Mouse (Mus musculus): ENCODE measurements around the gene Aaed1. TPM values are rescaled to one million over a fixed set of nuclear protein-coding genes. Genes with fewer than 3 reads are reported as not detected.

Gene Aaed1
- polyA plus RNA-seq, 1 experiment from 2014 or later: 29.9 TPM

GRCm38 (mm10) chr13:64252147-64252546, 60.4 kb downstream of the Aaed1 start:
- TF ChIP-seq CTCF (IDR thresholded peaks at IDR 0.05; ENCODE audit: low read depth): no peak
- H3K4me1 ChIP-seq (replicated peaks; ENCODE audit: control insufficient read depth, insufficient read depth, low read length): 0 out of 2 replicates have a peak, but pooled peaks cover 2% of the 10 kb centered on the region
- ATAC-seq: no peak
- no peak overlapping the region for H3K4me3 ChIP-seq (ENCODE audit: low read depth, low read length)
- WGBS: 43% methylated on average over 5 of the region's 5 CpGs
- no peak overlapping the region for H3K4me2 ChIP-seq (replicated peaks; ENCODE audit: low read depth)
- H3K27ac ChIP-seq (ENCODE audit: low read depth, low read length): no peak overlapping the region
- H3K36me3 ChIP-seq (ENCODE audit: control insufficient read depth, insufficient read depth): no peaks in the 10 kb centered on the region
- H3K9ac ChIP-seq (ENCODE audit: low read depth, low read length): no peak overlapping the region
- H3K27me3 ChIP-seq (replicated peaks; ENCODE audit: control insufficient read depth, insufficient read depth, low read length): no peaks in the 10 kb centered on the region
- no peaks in the 10 kb centered on the region for H3K9me3 ChIP-seq (ENCODE audit: control insufficient read depth)

GRCm38 (mm10) chr13:64250363-64250762, 62.1 kb downstream of the Aaed1 start:
- H3K9ac ChIP-seq (ENCODE audit: low read depth, low read length): no peak overlapping the region
- H3K36me3 ChIP-seq (ENCODE audit: control insufficient read depth, insufficient read depth): no peaks in the 10 kb centered on the region
- H3K4me3 ChIP-seq (ENCODE audit: low read depth, low read length): no peak overlapping the region
- ATAC-seq: no peak
- H3K9me3 ChIP-seq (ENCODE audit: control insufficient read depth): no peaks in the 10 kb centered on the region
- no peaks in the 10 kb centered on the region for H3K27me3 ChIP-seq (replicated peaks; ENCODE audit: control insufficient read depth, insufficient read depth, low read length)
- 17% methylated on average over 1 of the region's 1 CpGs for WGBS
- 0 out of 2 replicates have a peak, but pooled peaks cover 2% of the 10 kb centered on the region for H3K4me1 ChIP-seq (replicated peaks; ENCODE audit: control insufficient read depth, insufficient read depth, low read length)
- no peak overlapping the region for H3K4me2 ChIP-seq (replicated peaks; ENCODE audit: low read depth)
- peak; percentile 74 for TF ChIP-seq CTCF (IDR thresholded peaks at IDR 0.05; ENCODE audit: low read depth)
- no peak overlapping the region for H3K27ac ChIP-seq (ENCODE audit: low read depth, low read length)

GRCm38 (mm10) chr13:64248775-64249524, 63.6 kb downstream of the Aaed1 start:
- H3K9me3 ChIP-seq (ENCODE audit: control insufficient read depth): no peaks in the 10 kb centered on the region
- H3K27ac ChIP-seq (ENCODE audit: low read depth, low read length): peak overlapping the region; percentile 90
- peak overlapping the region; percentile 49 for H3K9ac ChIP-seq (ENCODE audit: low read depth, low read length)
- no peaks in the 10 kb centered on the region for H3K27me3 ChIP-seq (replicated peaks; ENCODE audit: control insufficient read depth, insufficient read depth, low read length)
- ATAC-seq: peak; percentile 88
- no peaks in the 10 kb centered on the region for H3K36me3 ChIP-seq (ENCODE audit: control insufficient read depth, insufficient read depth)
- peak overlapping the region; percentile 89 for H3K4me2 ChIP-seq (replicated peaks; ENCODE audit: low read depth)
- H3K4me1 ChIP-seq (replicated peaks; ENCODE audit: control insufficient read depth, insufficient read depth, low read length): 0 out of 2 replicates have a peak, but pooled peaks cover 2% of the 10 kb centered on the region
- 6% methylated on average over 22 of the region's 22 CpGs for WGBS
- TF ChIP-seq CTCF (IDR thresholded peaks at IDR 0.05; ENCODE audit: low read depth): peak; percentile 97
- peak overlapping the region; percentile 56 for H3K4me3 ChIP-seq (ENCODE audit: low read depth, low read length)

GRCm38 (mm10) chr13:64248161-64248774, 64.2 kb downstream of the Aaed1 start:
- Histone ChIP-seq H3K27me3 (replicated peaks; ENCODE audit: control insufficient read depth, insufficient read depth, low read length) (no peaks in the 10 kb centered on the region), H3K36me3 (ENCODE audit: control insufficient read depth, insufficient read depth) (no peaks in the 10 kb centered on the region), H3K9ac (ENCODE audit: low read depth, low read length) (peak overlapping the region; percentile 49), H3K4me3 (ENCODE audit: low read depth, low read length) (peak overlapping the region; percentile 56), H3K27ac (ENCODE audit: low read depth, low read length) (peak overlapping the region; percentile 90), H3K4me2 (replicated peaks; ENCODE audit: low read depth) (peak overlapping the region; percentile 89), H3K9me3 (ENCODE audit: control insufficient read depth) (no peaks in the 10 kb centered on the region), H3K4me1 (replicated peaks; ENCODE audit: control insufficient read depth, insufficient read depth, low read length) (0 out of 2 replicates have a peak, but pooled peaks cover 2% of the 10 kb centered on the region)
- ATAC-seq: peak; percentile 98
- 1% methylated on average over 24 of the region's 24 CpGs for WGBS
- TF ChIP-seq CTCF (IDR thresholded peaks at IDR 0.05; ENCODE audit: low read depth): no peak

GRCm38 (mm10) chr13:64246106-64246505, 66.4 kb downstream of the Aaed1 start:
- no peak for TF ChIP-seq CTCF (IDR thresholded peaks at IDR 0.05; ENCODE audit: low read depth)
- ATAC-seq: no peak
- Histone ChIP-seq H3K27me3 (replicated peaks; ENCODE audit: control insufficient read depth, insufficient read depth, low read length) (no peaks in the 10 kb centered on the region), H3K9me3 (ENCODE audit: control insufficient read depth) (no peaks in the 10 kb centered on the region), H3K27ac (ENCODE audit: low read depth, low read length) (no peak overlapping the region), H3K4me3 (ENCODE audit: low read depth, low read length) (no peak overlapping the region), H3K4me2 (replicated peaks; ENCODE audit: low read depth) (no peak overlapping the region), H3K4me1 (replicated peaks; ENCODE audit: control insufficient read depth, insufficient read depth, low read length) (0 out of 2 replicates have a peak, but pooled peaks cover 2% of the 10 kb centered on the region), H3K9ac (ENCODE audit: low read depth, low read length) (no peak overlapping the region), H3K36me3 (ENCODE audit: control insufficient read depth, insufficient read depth) (no peaks in the 10 kb centered on the region)
- WGBS: 81% methylated on average over 12 of the region's 12 CpGs

- no peaks in the 10 kb centered on the region for H3K4me1 ChIP-seq (replicated peaks; ENCODE audit: control insufficient read depth, insufficient read depth, low read length)
- H3K4me3 ChIP-seq (ENCODE audit: low read depth, low read length): no peak overlapping the region
- H3K9me3 ChIP-seq (ENCODE audit: control insufficient read depth): no peaks in the 10 kb centered on the region
- no peaks in the 10 kb centered on the region for H3K36me3 ChIP-seq (ENCODE audit: control insufficient read depth, insufficient read depth)
- no peak overlapping the region for H3K9ac ChIP-seq (ENCODE audit: low read depth, low read length)
- whole genome bisulfite sequencing: 79% methylated on average over 4 of the region's 4 CpGs
- no peaks in the 10 kb centered on the region for H3K27me3 ChIP-seq (replicated peaks; ENCODE audit: control insufficient read depth, insufficient read depth, low read length)
- ATAC-seq: no peak
- no peak overlapping the region for H3K27ac ChIP-seq (ENCODE audit: low read depth, low read length)
- TF ChIP-seq CTCF (IDR thresholded peaks at IDR 0.05; ENCODE audit: low read depth): no peak
- no peak overlapping the region for H3K4me2 ChIP-seq (replicated peaks; ENCODE audit: low read depth)
Observed at GRCm38 (mm10) chr13:64244685-64245261, 67.7 kb downstream of the Aaed1 start.
